Mouse (Mus musculus) thymus, adult 2 months (tissue): ENCODE measurements around the gene Dapk1.

Experiments used
- CTCF ChIP-seq: fragments of 200-500 bp; IDR thresholded peaks from 2 replicates; pipeline ENCODE4 v1.5.1; 2012; ENCODE audit warnings: mild to moderate bottlenecking, control low read depth, low read length, moderate library complexity, borderline replicate concordance; ENCODE audit not compliant: control insufficient read depth, poor library complexity, insufficient read depth; ENCODE audit errors: extremely low read depth
- POLR2A ChIP-seq: fragments of 200-500 bp; IDR thresholded peaks from 2 replicates; pipeline ENCODE4 v1.6.1; 2012; ENCODE audit warnings: mild to moderate bottlenecking, low read length, control low read depth, moderate library complexity; ENCODE audit not compliant: control insufficient read depth, poor library complexity, insufficient read depth; ENCODE audit errors: extremely low read depth

GRCm38 (mm10) chr13:60660711-60661261, 59.0 kb downstream of the Dapk1 start:
- no peak for TF ChIP-seq CTCF
- TF ChIP-seq POLR2A: no peak
